Mouse (Mus musculus): ENCODE measurements around the gene Olfr539.

DNA sequence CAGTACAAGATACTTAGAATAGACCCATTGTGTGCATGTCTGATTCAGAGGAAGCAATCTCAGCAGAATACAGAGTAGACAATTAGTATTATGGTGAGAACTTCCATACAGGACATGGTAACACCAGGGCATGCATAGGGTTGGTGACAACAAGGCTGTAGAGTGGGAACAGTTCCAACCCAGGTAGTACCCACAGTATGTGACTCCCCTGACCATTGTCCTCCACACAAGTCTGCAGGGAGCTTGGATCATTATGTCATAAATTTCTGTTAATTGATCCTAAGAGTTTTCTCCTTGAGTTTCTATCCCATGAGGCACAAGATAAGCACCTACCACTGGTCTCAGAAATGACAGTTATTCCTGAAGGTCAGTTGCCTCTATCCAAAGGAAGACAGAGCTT, 37.2 kb downstream of the Olfr539 start, which contains the start of gene Olfr541:
- TF ChIP-seq CTCF (IDR thresholded peaks at IDR 0.05), result no peak
- TF ChIP-seq EP300 (IDR thresholded peaks at IDR 0.05), result no peak
